Comparison of ENCODE assay signal across 8 mouse cellular contexts in genomic region chr16:36784594-36785313, GRCm38 (mm10). TPM values are rescaled to one million over a fixed set of nuclear protein-coding genes. Genes with fewer than 3 reads are reported as not detected.
DNase-seq lines count a peak whose midpoint lies in the region; ATAC-seq and TF ChIP-seq lines count a peak whose summit lies in the region.

Gene Slc15a2 (minus strand): TSS chr16:36784962.

- no peak for TF ChIP-seq POLR2A in bone marrow macrophage, adult 2 months (IDR thresholded peaks at IDR 0.05; ENCODE audit: borderline replicate concordance, low read depth, low read length)

- no peak for TF ChIP-seq CTCF in gastrocnemius, adult 2 months (IDR thresholded peaks at IDR 0.05)
- no peak for TF ChIP-seq CTCF in bone marrow macrophage, adult 2 months (IDR thresholded peaks at IDR 0.05; ENCODE audit: low read depth, low read length)

- peaks cover 5% of the 10 kb centered on the region for H3K4me1 ChIP-seq in bone marrow macrophage, adult 2 months (ENCODE audit: control insufficient read depth, insufficient read depth, low read length)

- intact Hi-C loops in gastrocnemius, adult 2 months (cut with DNase I), result no loop called here
- intact Hi-C loops in heart, postnatal 14 days (cut with DNase I), result no loop called here

- H3K27ac ChIP-seq in gastrocnemius, adult 2 months, result no peak within 1 kb of the TSS
- H3K27ac ChIP-seq in bone marrow macrophage, adult 2 months (ENCODE audit: insufficient read depth, low read depth, low read length), result no peak within 1 kb of the TSS

- peak; percentile 4 for DNase-seq in gastrocnemius, postnatal 10 days
- DNase-seq in gastrocnemius, adult 2 months, result no peak
- DNase-seq in heart, postnatal 14 days, result peak; percentile 9 to 41
- peak; percentile 40 to 43 for DNase-seq in layer of hippocampus, adult 8-10 months (ENCODE audit: low spot score in 2 of 2)
- DNase-seq in spleen, postnatal 14 days (ENCODE audit: low spot score in 2 of 2), result no peak
- no peak for DNase-seq in retina, embryonic 14.5 days (ENCODE audit: low spot score)

- no peak within 1 kb of the TSS; the same call in 1 of the 2 replicates for H3K4me3 ChIP-seq in gastrocnemius, adult 2 months
- H3K4me3 ChIP-seq in bone marrow macrophage, adult 2 months (ENCODE audit: insufficient read depth, low read length), result no peak within 1 kb of the TSS

- ATAC-seq in monocyte, adult 5-6 weeks (replicated peaks; ENCODE audit: insufficient number of reproducible peaks, low FRiP score, low TSS enrichment, poor library complexity, severe bottlenecking), result no peak

RNA-seq across cellular contexts. Expression of gene Slc15a2, which starts in this region (rescaled TPM):
- 1 to 10 TPM in 1 of 2 experiments, under 1 TPM in 1; 0.97 to 4.3 TPM for total RNA-seq in gastrocnemius, postnatal 10 days (2021)
- 1 to 10 TPM; 2.3 to 3.8 TPM for total RNA-seq in gastrocnemius, adult 2 months (2021)
- polyA plus RNA-seq in bone marrow macrophage, adult 2 months (2012; ENCODE audit: insufficient read depth, insufficient read length, missing spikeins), result 12.0 and 15.3 TPM in 2 replicates
- total RNA-seq in heart, postnatal 14 days (2021), result 1 to 10 TPM; 3.6 to 4.0 TPM
- total RNA-seq in layer of hippocampus, adult 8-10 months (2022), result 10 to 100 TPM; 40.6 to 49.4 (median 47.8) TPM
- 44.5 to 91.5 TPM (median 53.5 TPM) in 3 replicates for total RNA-seq in monocyte, adult 5-6 weeks (2017)

Comparison
In these comparisons a context has a peak if more than half of its experiments do, and no peak if none do; other contexts are left out.
1. DNase-seq: peak in gastrocnemius, postnatal 10 days (single experiment), heart, postnatal 14 days (2 of 2) and layer of hippocampus, adult 8-10 months (2 of 2); none in gastrocnemius, adult 2 months (single experiment), spleen, postnatal 14 days (0 of 2) and retina, embryonic 14.5 days (single experiment).